Comparison of ENCODE assay signal across 24 mouse cellular contexts in genomic region chr2:5760479-5761008, GRCm38 (mm10).
"Had no signal": no experiment of that assay in that cellular context is flagged by ENCODE, and none has a peak within 500 bp of the region (broad histone marks: within the 10 kb centered on the region; RNA-seq: fewer than 3 reads in every experiment).

No protein-coding gene starts in this region.

- DNase-seq: kidney, adult 9 months; kidney, postnatal 14 days; kidney, postnatal 4 days; layer of hippocampus, adult 9-11 months; liver; lung, adult 18-20 months; lung, postnatal 10 days; lung, postnatal 36 days; midbrain, embryonic 14.5 days; right cerebral cortex, adult 18-20 months; right cerebral cortex, postnatal 14 days; right cerebral cortex, postnatal 4 days; thymus, adult 18-20 months; thymus, postnatal 36 days had no signal

- H3K36me3 ChIP-seq: limb, embryonic 10.5 days; limb, embryonic 13.5 days; liver, embryonic 12.5 days; liver, embryonic 15.5 days; lung, embryonic 15.5 days; midbrain, embryonic 10.5 days; neural tube, embryonic 12.5 days; neural tube, embryonic 15.5 days had no signal

- H3K4me1 ChIP-seq: limb, embryonic 10.5 days; limb, embryonic 13.5 days; liver, embryonic 12.5 days; liver, embryonic 15.5 days; lung, embryonic 15.5 days; megakaryocyte, embryonic 14.5 days; midbrain, embryonic 10.5 days; neural tube, embryonic 12.5 days; neural tube, embryonic 15.5 days had no signal

- H3K4me2 ChIP-seq: limb, embryonic 13.5 days; liver, embryonic 12.5 days; liver, embryonic 15.5 days; lung, embryonic 15.5 days; neural tube, embryonic 12.5 days; neural tube, embryonic 15.5 days had no signal

- H3K27ac ChIP-seq: limb, embryonic 10.5 days; limb, embryonic 13.5 days; liver, embryonic 12.5 days; liver, embryonic 15.5 days; lung, embryonic 15.5 days; midbrain, embryonic 10.5 days; neural tube, embryonic 12.5 days; neural tube, embryonic 15.5 days; stomach, postnatal 0 days had no signal

- H3K9ac ChIP-seq: limb, embryonic 13.5 days; liver, embryonic 12.5 days; liver, embryonic 15.5 days; lung, embryonic 15.5 days; neural tube, embryonic 12.5 days; neural tube, embryonic 15.5 days had no signal

- H3K27me3 ChIP-seq: limb, embryonic 13.5 days; liver, embryonic 12.5 days; liver, embryonic 15.5 days; lung, embryonic 15.5 days; megakaryocyte, embryonic 14.5 days; neural tube, embryonic 12.5 days; neural tube, embryonic 15.5 days had no signal

- H3K9me3 ChIP-seq: limb, embryonic 10.5 days; limb, embryonic 13.5 days; liver, embryonic 12.5 days; liver, embryonic 15.5 days; lung, embryonic 15.5 days; midbrain, embryonic 10.5 days; neural tube, embryonic 12.5 days; neural tube, embryonic 15.5 days had no signal

- H3K4me3 ChIP-seq: limb, embryonic 10.5 days; limb, embryonic 13.5 days; liver, embryonic 12.5 days; liver, embryonic 15.5 days; lung, embryonic 15.5 days; megakaryocyte, embryonic 14.5 days; midbrain, embryonic 10.5 days; neural tube, embryonic 12.5 days; neural tube, embryonic 15.5 days had no signal
